Mouse (Mus musculus): Measurements from ENCODE around the gene Dcx. TPM values are rescaled to one million over a fixed set of nuclear protein-coding genes. Genes with fewer than 3 reads are reported as not detected.
A peak's percentile ranks its signal among the peaks of the same experiment; 100 is the strongest.

Dcx gene
- polyA plus RNA-seq, 1 experiment from 2014 or later, result 80.7 TPM

- Histone ChIP-seq H3K9me3 (ENCODE audit: control insufficient read depth, low read length) (no peaks in the 10 kb centered on the region), H3K36me3 (ENCODE audit: control insufficient read depth, insufficient read depth, low read length) (no peaks in the 10 kb centered on the region), H3K4me1 (replicated peaks; ENCODE audit: control insufficient read depth, insufficient read depth, low read length) (0 out of 2 replicates have a peak, but pooled peaks cover 2% of the 10 kb centered on the region), H3K27ac (ENCODE audit: low read depth, low read length) (no peak overlapping the region; the same call in 1 of the 2 replicates), H3K4me3 (ENCODE audit: low read depth, low read length) (no peak overlapping the region), H3K9ac (ENCODE audit: low read length) (no peak overlapping the region), H3K4me2 (ENCODE audit: low read depth, low read length, severe bottlenecking) (no peak overlapping the region), H3K27me3 (ENCODE audit: control insufficient read depth, insufficient read depth, low read length) (no peaks in the 10 kb centered on the region)
- peak; percentile 50 for DNase-seq (ENCODE audit: low spot score)
- peak; percentile 85 for ATAC-seq (replicated peaks; ENCODE audit: low FRiP score)
- WGBS, result 35% methylated on average over 8 of the region's 8 CpGs
Measured at GRCm38 (mm10) chrX:143902300-143902699, 30.8 kb downstream of the Dcx start.

GRCm38 (mm10) chrX:143897363-143898285 lies 35.5 kb downstream of the Dcx start:
- H3K36me3 ChIP-seq (ENCODE audit: control insufficient read depth, insufficient read depth, low read length), result no peaks in the 10 kb centered on the region
- no peak for DNase-seq (ENCODE audit: low spot score)
- 64% methylated on average over 7 of the region's 7 CpGs for WGBS
- ATAC-seq (replicated peaks; ENCODE audit: low FRiP score), result no peak
- peaks cover 3% of the 10 kb centered on the region; the same call in 1 of the 2 replicates for H3K27me3 ChIP-seq (ENCODE audit: control insufficient read depth, insufficient read depth, low read length)
- H3K4me1 ChIP-seq (replicated peaks; ENCODE audit: control insufficient read depth, insufficient read depth, low read length), result no peaks in the 10 kb centered on the region
- no peak overlapping the region for H3K9ac ChIP-seq (ENCODE audit: low read length)
- H3K27ac ChIP-seq (ENCODE audit: low read depth, low read length), result no peak overlapping the region
- no peak overlapping the region for H3K4me2 ChIP-seq (ENCODE audit: low read depth, low read length, severe bottlenecking)
- H3K4me3 ChIP-seq (ENCODE audit: low read depth, low read length), result no peak overlapping the region
- no peaks in the 10 kb centered on the region for H3K9me3 ChIP-seq (ENCODE audit: control insufficient read depth, low read length)

GRCm38 (mm10) chrX:143896936-143897335 lies 36.2 kb downstream of the Dcx start:
- DNase-seq (ENCODE audit: low spot score), result no peak
- ATAC-seq (replicated peaks; ENCODE audit: low FRiP score), result no peak
- WGBS, result 83% methylated on average over 5 of the region's 5 CpGs
- Histone ChIP-seq H3K4me3 (ENCODE audit: low read depth, low read length) (no peak overlapping the region), H3K9ac (ENCODE audit: low read length) (no peak overlapping the region), H3K9me3 (ENCODE audit: control insufficient read depth, low read length) (no peaks in the 10 kb centered on the region), H3K4me1 (replicated peaks; ENCODE audit: control insufficient read depth, insufficient read depth, low read length) (no peaks in the 10 kb centered on the region), H3K36me3 (ENCODE audit: control insufficient read depth, insufficient read depth, low read length) (no peaks in the 10 kb centered on the region), H3K27ac (ENCODE audit: low read depth, low read length) (no peak overlapping the region), H3K4me2 (ENCODE audit: low read depth, low read length, severe bottlenecking) (no peak overlapping the region), H3K27me3 (ENCODE audit: control insufficient read depth, insufficient read depth, low read length) (peaks cover 3% of the 10 kb centered on the region; the same call in 1 of the 2 replicates)

GRCm38 (mm10) chrX:143893180-143893579 lies 39.9 kb downstream of the Dcx start:
- peaks cover 3% of the 10 kb centered on the region; the same call in 1 of the 2 replicates for H3K27me3 ChIP-seq (ENCODE audit: control insufficient read depth, insufficient read depth, low read length)

GRCm38 (mm10) chrX:143885765-143886164 lies 47.3 kb downstream of the Dcx start:
- no peak overlapping the region for H3K4me3 ChIP-seq (ENCODE audit: low read depth, low read length)
- WGBS, result 71% methylated on average over 4 of the region's 4 CpGs
- no peaks in the 10 kb centered on the region for H3K9me3 ChIP-seq (ENCODE audit: control insufficient read depth, low read length)
- no peak for DNase-seq (ENCODE audit: low spot score)
- H3K4me2 ChIP-seq (ENCODE audit: low read depth, low read length, severe bottlenecking), result no peak overlapping the region
- ATAC-seq (replicated peaks; ENCODE audit: low FRiP score), result no peak
- no peak overlapping the region for H3K9ac ChIP-seq (ENCODE audit: low read length)
- H3K27ac ChIP-seq (ENCODE audit: low read depth, low read length), result no peak overlapping the region
- peaks cover 2% of the 10 kb centered on the region; the same call in 1 of the 2 replicates for H3K27me3 ChIP-seq (ENCODE audit: control insufficient read depth, insufficient read depth, low read length)
- no peaks in the 10 kb centered on the region for H3K36me3 ChIP-seq (ENCODE audit: control insufficient read depth, insufficient read depth, low read length)
- H3K4me1 ChIP-seq (replicated peaks; ENCODE audit: control insufficient read depth, insufficient read depth, low read length), result no peaks in the 10 kb centered on the region

More at GRCm38 (mm10) chrX:143893180-143893579, 39.9 kb downstream of the Dcx start:
- H3K36me3 ChIP-seq (ENCODE audit: control insufficient read depth, insufficient read depth, low read length), result no peaks in the 10 kb centered on the region
- no peak overlapping the region for H3K4me2 ChIP-seq (ENCODE audit: low read depth, low read length, severe bottlenecking)
- WGBS, result 72% methylated on average over 3 of the region's 3 CpGs
- no peak overlapping the region for H3K4me3 ChIP-seq (ENCODE audit: low read depth, low read length)
- no peak overlapping the region for H3K9ac ChIP-seq (ENCODE audit: low read length)
- H3K9me3 ChIP-seq (ENCODE audit: control insufficient read depth, low read length), result no peaks in the 10 kb centered on the region
- no peak for DNase-seq (ENCODE audit: low spot score)
- no peak for ATAC-seq (replicated peaks; ENCODE audit: low FRiP score)
- no peak overlapping the region for H3K27ac ChIP-seq (ENCODE audit: low read depth, low read length)
- no peaks in the 10 kb centered on the region for H3K4me1 ChIP-seq (replicated peaks; ENCODE audit: control insufficient read depth, insufficient read depth, low read length)

- no peaks in the 10 kb centered on the region for H3K9me3 ChIP-seq (ENCODE audit: control insufficient read depth, low read length)
- ATAC-seq (replicated peaks; ENCODE audit: low FRiP score) (no peak), DNase-seq (ENCODE audit: low spot score) (no peak)
- H3K27ac ChIP-seq (ENCODE audit: low read depth, low read length), result no peak overlapping the region
- no peaks in the 10 kb centered on the region for H3K4me1 ChIP-seq (replicated peaks; ENCODE audit: control insufficient read depth, insufficient read depth, low read length)
- no peak overlapping the region for H3K4me3 ChIP-seq (ENCODE audit: low read depth, low read length)
- peaks cover 2% of the 10 kb centered on the region; the same call in 1 of the 2 replicates for H3K27me3 ChIP-seq (ENCODE audit: control insufficient read depth, insufficient read depth, low read length)
- H3K4me2 ChIP-seq (ENCODE audit: low read depth, low read length, severe bottlenecking), result no peak overlapping the region
- H3K36me3 ChIP-seq (ENCODE audit: control insufficient read depth, insufficient read depth, low read length), result no peaks in the 10 kb centered on the region
- no peak overlapping the region for H3K9ac ChIP-seq (ENCODE audit: low read length)
- 54% methylated on average over 3 of the region's 3 CpGs for WGBS
Measured at GRCm38 (mm10) chrX:143884953-143885352, 48.2 kb downstream of the Dcx start.

GRCm38 (mm10) chrX:143884299-143884698 lies 48.8 kb downstream of the Dcx start:
- H3K9ac ChIP-seq (ENCODE audit: low read length), result no peak overlapping the region
- 86% methylated on average over 6 of the region's 6 CpGs for WGBS
- H3K4me1 ChIP-seq (replicated peaks; ENCODE audit: control insufficient read depth, insufficient read depth, low read length), result no peaks in the 10 kb centered on the region
- H3K9me3 ChIP-seq (ENCODE audit: control insufficient read depth, low read length), result no peaks in the 10 kb centered on the region
- no peaks in the 10 kb centered on the region for H3K36me3 ChIP-seq (ENCODE audit: control insufficient read depth, insufficient read depth, low read length)
- H3K27me3 ChIP-seq (ENCODE audit: control insufficient read depth, insufficient read depth, low read length), result peaks cover 2% of the 10 kb centered on the region; the same call in 1 of the 2 replicates
- H3K4me2 ChIP-seq (ENCODE audit: low read depth, low read length, severe bottlenecking), result no peak overlapping the region
- ATAC-seq (replicated peaks; ENCODE audit: low FRiP score) (no peak), DNase-seq (ENCODE audit: low spot score) (no peak)
- no peak overlapping the region for H3K27ac ChIP-seq (ENCODE audit: low read depth, low read length)
- H3K4me3 ChIP-seq (ENCODE audit: low read depth, low read length), result no peak overlapping the region

GRCm38 (mm10) chrX:143881806-143882468 lies 51.2 kb downstream of the Dcx start:
- Histone ChIP-seq H3K4me3 (ENCODE audit: low read depth, low read length) (no peak overlapping the region), H3K9me3 (ENCODE audit: control insufficient read depth, low read length) (no peaks in the 10 kb centered on the region), H3K27ac (ENCODE audit: low read depth, low read length) (no peak overlapping the region), H3K27me3 (ENCODE audit: control insufficient read depth, insufficient read depth, low read length) (peaks cover 2% of the 10 kb centered on the region; the same call in 1 of the 2 replicates), H3K4me2 (ENCODE audit: low read depth, low read length, severe bottlenecking) (no peak overlapping the region), H3K36me3 (ENCODE audit: control insufficient read depth, insufficient read depth, low read length) (no peaks in the 10 kb centered on the region), H3K9ac (ENCODE audit: low read length) (no peak overlapping the region), H3K4me1 (replicated peaks; ENCODE audit: control insufficient read depth, insufficient read depth, low read length) (no peaks in the 10 kb centered on the region)
- DNase-seq (ENCODE audit: low spot score), result no peak
- ATAC-seq (replicated peaks; ENCODE audit: low FRiP score), result no peak
- 68% methylated on average over 4 of the region's 4 CpGs for WGBS
